Mouse (Mus musculus) cerebellum, postnatal 36 days (tissue): ENCODE measurements around the gene Nxn.
"Not testable (repeated sequence)": the region's sequence is repeated elsewhere in the genome, so short reads cannot be mapped to it uniquely, and the experiment has no call there.

Source experiments
- DNase-seq, 2 experiments: peaks; one replicate each; pipeline ENCODE4 v3.0.0; 2021 to 2022; ENCODE audit warnings: mixed read lengths in 2 of 2

Nxn gene

DNA sequence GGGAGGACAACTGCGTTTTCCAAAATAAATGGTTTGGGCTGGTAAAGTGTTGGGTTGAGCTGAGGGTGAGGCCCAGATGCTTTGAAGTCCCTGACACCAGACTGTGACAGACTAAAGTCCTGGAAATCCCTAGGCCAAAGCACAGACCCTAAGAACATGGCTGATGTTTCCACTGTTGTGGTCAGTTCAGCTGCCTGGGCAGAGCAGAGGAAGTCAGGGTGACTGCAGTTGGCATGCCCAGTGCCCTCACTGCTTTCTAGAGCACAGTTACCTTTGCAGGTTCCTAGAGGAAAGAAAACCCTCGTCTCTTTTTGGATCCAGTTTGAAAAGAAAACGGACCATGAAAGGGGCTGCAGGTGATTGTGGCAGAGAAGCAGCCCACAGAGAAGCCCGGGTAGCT, 141.6 kb downstream of the Nxn start:
- peak in 1 of 2 experiments; percentile 7 for DNase-seq

GRCm38 (mm10) chr11:76256129-76256528, 142.8 kb downstream of the Nxn start:
- no peak for DNase-seq

DNA sequence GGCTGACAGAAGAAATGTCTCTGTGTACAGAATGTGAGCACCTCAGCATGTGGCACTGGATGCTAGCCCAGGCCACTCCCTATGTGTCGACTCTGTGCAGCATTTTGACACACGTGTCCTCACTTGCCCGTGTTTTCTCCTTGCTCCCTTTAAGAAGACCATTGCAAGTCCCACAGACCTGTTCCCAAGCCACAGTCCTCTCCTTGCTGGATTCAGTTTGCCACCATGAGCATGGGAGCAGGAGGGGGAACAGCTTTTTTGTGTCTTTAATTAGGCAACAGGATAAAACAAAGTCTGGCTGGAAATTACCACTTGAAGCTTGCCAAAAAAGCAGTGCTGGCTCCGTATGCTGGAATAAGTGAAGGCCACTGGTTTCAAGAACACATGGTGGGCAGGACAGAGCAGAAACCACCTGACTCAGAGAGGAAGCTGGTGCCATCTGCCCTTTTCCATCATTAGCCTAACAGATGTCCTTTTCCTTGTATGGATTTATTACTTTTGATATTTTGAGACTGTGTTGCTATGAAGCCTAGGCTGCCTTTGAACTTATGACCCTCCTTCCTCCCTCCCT, 143.4 kb downstream of the Nxn start:
- DNase-seq = peak; percentile 81 to 85

DNA sequence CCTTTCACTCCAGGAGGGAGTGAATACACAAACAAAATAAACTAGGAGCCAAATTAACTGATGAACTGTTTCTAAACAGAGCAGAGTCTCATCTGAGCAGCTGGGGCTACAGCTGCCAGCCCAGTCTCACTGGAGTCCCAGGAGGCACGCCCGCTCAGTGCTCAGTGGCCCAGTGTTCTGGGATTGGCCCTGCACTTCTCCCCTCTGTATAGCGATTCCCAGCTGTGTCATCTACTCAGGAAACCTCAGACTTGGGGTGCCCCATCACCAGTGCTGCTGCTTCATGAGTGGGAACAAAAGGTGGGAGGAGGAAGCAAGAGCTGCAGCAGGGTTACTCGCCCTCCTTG, 145.0 kb downstream of the Nxn start:
- DNase-seq = peak in 1 of 2 experiments; percentile 6

- DNase-seq = peak; percentile 91 to 95
Observed at GRCm38 (mm10) chr11:76253145-76253917, 145.6 kb downstream of the Nxn start.

GRCm38 (mm10) chr11:76252036-76252435, 146.9 kb downstream of the Nxn start:
- peak; percentile 76 to 77 for DNase-seq

DNA sequence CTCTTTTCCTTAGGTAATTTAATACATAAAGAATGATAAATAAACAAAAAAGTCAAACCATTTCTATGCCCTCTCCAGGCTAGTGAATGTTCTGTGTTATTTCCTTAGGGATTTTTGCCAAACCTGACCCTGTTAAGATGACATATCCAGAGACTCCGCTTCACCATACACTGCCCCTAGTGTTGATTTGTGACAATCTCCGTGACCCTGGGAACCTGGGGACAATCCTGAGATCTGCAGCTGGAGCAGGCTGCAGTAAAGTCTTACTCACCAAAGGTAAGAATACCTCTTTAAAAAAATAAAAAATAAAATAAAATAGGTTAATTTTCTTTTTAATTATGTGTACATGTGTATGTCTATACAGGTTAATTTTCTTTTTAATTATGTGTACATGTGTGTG, 151.7 kb downstream of the Nxn start:
- no peak for DNase-seq

GRCm38 (mm10) chr11:76246439-76246838, 152.5 kb downstream of the Nxn start:
- DNase-seq = no peak

- DNase-seq = no peak
Observed at GRCm38 (mm10) chr11:76243811-76244546, 155.0 kb downstream of the Nxn start.

DNA sequence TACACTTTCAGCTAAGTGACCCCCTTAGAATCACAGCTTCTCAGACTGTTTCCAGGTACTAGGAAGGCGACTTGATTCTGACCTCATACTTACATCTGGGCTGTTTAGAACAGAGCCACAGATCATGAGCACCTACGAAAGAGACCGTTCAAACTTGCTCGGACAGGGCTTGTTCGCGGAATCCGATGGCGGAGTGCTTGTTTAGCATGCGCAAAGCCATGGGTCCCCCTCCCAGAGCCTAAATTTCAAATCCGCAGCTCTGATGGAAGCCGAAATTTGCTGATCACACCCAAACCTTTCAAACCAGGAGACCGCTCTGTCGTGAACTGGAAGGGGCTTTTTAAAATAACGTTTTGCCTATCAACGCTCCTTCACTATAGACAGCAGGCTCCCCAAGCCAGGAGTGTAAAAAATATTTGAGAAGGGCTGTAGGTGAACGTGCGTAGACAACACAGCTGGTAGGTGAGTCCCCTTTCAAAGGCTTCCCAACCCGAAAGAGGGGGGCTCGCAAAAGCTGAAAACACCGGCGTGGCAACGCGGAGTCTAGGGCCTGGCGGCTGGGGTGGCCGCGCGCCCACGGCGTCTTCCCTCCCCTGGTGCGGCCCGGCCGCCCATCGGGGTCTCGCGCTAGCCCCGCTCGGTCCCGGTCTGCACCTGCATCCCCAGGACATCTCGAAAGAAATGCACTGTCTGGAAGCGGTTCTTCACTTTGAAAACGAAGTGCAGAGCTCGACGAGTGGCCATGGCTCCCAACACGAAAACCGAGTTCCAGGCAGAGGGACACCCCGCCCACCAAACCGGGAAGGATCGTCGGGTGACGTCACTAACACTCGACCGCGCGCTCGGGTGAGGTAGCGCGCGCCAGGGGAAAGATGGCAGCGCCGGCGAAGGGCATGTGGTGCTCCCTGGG, 155.8 kb downstream of the Nxn start, which contains the start of the genes Mrm3 and Glod4:
TSS of gene Mrm3 (plus strand) at position 815 of the 910 bp plus-strand sequence.
TSS of gene Glod4 (minus strand) at position 825 of the 910 bp plus-strand sequence.
- peak; percentile 91 to 92 for DNase-seq

GRCm38 (mm10) chr11:76239750-76240149, 159.2 kb downstream of the Nxn start:
- DNase-seq = no peak

GRCm38 (mm10) chr11:76236136-76236535, 162.8 kb downstream of the Nxn start:
- no peak for DNase-seq

GRCm38 (mm10) chr11:76225051-76225450, 173.9 kb downstream of the Nxn start:
- no peak for DNase-seq

DNA sequence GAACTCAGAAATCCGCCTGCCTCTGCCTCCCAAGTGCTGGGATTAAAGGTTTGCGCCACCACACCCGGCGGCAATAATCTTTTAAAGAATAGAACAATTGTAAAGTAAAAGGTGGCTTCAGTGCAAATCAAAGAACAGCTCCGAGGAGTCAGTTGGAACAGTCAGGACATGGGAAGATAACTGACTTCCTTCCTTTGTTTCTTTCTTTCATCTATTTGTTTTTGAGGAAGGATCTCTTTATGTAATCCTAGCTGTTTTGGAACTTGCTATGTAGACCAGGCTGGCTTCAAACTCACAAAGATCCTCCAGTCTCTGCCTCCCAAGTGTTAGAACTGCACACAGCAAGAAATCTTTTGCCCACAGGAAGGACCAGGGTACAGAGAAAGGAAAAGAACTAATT, 174.3 kb downstream of the Nxn start:
- DNase-seq = no peak

DNA sequence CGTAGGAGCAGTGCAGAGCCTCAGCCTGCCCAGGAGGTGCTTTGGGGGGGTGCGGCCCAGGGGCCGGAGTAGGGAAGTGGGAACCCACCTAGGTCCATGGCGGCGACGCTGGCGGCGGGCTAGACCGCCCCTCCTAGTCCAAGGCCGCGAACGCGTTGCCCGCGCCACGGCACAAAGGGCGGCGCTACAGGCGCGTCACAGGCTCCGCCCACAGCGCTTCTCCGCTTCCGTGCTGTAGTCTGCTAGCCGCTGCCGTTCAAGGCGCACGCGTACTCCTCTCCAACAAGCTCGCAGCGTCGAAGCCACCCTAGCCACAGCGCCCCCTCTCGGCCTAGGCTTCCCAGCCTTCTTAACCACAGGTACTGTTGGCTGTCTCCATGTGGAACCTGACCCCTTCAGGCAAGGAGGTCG, 181.5 kb downstream of the Nxn start, which contains the start of the genes Dbil5 and Gemin4:
TSS of gene Dbil5 (plus strand) at position 219 of the 411 bp plus-strand sequence.
TSS of gene Gemin4 (minus strand) at position 275 of the 411 bp plus-strand sequence.
- peak; percentile 95 to 98 for DNase-seq

- peak in 1 of 2 experiments; percentile 40 for DNase-seq
Observed at GRCm38 (mm10) chr11:76216681-76217389, 182.1 kb downstream of the Nxn start.

DNA sequence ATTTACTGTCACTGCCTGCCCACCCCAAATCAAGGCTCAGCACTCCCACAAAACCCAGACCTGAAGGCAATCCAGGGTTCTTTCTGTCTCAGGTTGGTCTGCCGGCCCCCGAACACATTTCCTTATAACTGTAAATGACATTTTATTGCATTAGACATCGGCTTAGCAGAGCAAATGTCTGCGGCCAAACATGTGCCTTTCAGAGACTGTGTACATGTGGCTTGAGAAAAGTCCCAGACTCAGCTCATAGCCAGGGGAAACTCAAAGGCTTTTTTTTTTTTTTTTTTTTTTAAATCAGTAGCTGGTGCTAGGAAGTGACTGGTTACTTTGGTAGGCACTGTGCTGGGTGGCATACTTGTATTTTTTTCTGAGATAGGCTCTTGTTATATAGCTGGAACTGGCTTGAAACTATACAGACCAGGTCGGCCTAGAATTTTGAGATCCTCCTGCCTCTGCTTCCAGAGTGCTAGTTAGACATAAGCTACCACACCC, 182.8 kb downstream of the Nxn start:
- no peak for DNase-seq

DNA sequence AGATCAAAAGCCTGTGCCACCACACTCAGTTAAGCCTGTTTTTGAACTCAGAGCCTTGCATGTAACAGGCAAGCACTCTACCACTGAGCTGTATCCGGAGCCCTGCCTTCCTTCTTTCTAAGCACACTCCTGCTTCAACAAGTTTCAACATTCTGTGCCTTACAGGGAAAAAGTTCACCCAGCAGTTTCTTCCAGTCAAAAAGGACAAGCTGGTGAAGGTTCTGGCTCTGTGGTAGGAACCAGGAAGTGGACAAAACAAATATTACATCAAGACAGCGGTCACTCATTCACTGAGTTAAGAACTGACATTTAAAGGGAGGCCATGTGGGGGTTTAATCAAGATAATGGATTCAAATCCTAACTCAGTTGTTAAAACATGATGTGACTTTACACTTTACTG, 183.9 kb downstream of the Nxn start:
- no peak for DNase-seq

DNA sequence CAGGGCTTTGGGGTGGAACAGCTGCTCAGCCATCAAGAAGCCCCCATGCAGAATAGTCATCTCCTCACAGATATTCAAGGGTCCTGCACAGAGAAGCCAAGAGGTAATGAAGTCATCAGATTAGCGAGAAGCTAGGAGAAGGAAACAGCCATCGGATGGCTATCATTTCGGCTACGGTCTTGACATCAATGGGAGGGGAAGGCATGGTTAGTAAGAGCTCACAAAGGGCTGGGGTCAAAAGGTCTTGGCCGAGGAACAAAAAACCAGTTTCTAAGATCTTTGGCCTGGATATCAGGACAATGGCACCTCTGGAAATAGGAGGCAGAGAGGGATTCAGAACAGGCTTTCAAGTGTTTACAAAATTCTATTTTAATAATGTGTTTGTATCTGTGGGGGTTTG, 185.1 kb downstream of the Nxn start:
- no peak for DNase-seq

- not testable (repeated sequence) for DNase-seq
Observed at GRCm38 (mm10) chr11:76211595-76211994, 187.3 kb downstream of the Nxn start.

- DNase-seq = no peak
Observed at GRCm38 (mm10) chr11:76210228-76210985, 188.5 kb downstream of the Nxn start.
